Mouse (Mus musculus) right cerebral cortex, postnatal 14 days (tissue): ENCODE data around the gene Pde3a.
A peak's percentile ranks its signal among the peaks of the same experiment; 100 is the strongest.
"Not testable (repeated sequence)": the region's sequence is repeated elsewhere in the genome, so short reads cannot be mapped to it uniquely, and the experiment has no call there.

Experiments
- DNase-seq: peaks from one replicate; pipeline ENCODE4 v3.0.0; 2022

Gene Pde3a

GRCm38 (mm10) chr6:141267888-141268570, 19.0 kb downstream of the Pde3a start:
- no peak for DNase-seq

GRCm38 (mm10) chr6:141268871-141269270, 19.8 kb downstream of the Pde3a start:
- no peak for DNase-seq

- no peak for DNase-seq
Observed at GRCm38 (mm10) chr6:141271133-141271532, 22.1 kb downstream of the Pde3a start.

- DNase-seq = no peak
Observed at GRCm38 (mm10) chr6:141271579-141271978, 22.5 kb downstream of the Pde3a start.

- no peak for DNase-seq
Observed at GRCm38 (mm10) chr6:141273685-141274084, 24.6 kb downstream of the Pde3a start.

- no peak for DNase-seq
Observed at GRCm38 (mm10) chr6:141281685-141282084, 32.6 kb downstream of the Pde3a start.

- no peak for DNase-seq
Observed at GRCm38 (mm10) chr6:141282796-141283195, 33.7 kb downstream of the Pde3a start.

- no peak for DNase-seq
Observed at GRCm38 (mm10) chr6:141291195-141291594, 42.1 kb downstream of the Pde3a start.

- DNase-seq = no peak
Observed at GRCm38 (mm10) chr6:141292826-141293459, 43.9 kb downstream of the Pde3a start.

GRCm38 (mm10) chr6:141293460-141293853, 44.4 kb downstream of the Pde3a start:
- DNase-seq = no peak

GRCm38 (mm10) chr6:141295264-141295663, 46.2 kb downstream of the Pde3a start:
- no peak for DNase-seq

- DNase-seq = no peak
Observed at GRCm38 (mm10) chr6:141301750-141302748, 53.0 kb downstream of the Pde3a start.

- no peak for DNase-seq
Observed at GRCm38 (mm10) chr6:141302842-141303241, 53.8 kb downstream of the Pde3a start.

- no peak for DNase-seq
Observed at GRCm38 (mm10) chr6:141307326-141307725, 58.3 kb downstream of the Pde3a start.

- no peak for DNase-seq
Observed at GRCm38 (mm10) chr6:141308451-141308850, 59.4 kb downstream of the Pde3a start.

GRCm38 (mm10) chr6:141309872-141310271, 60.8 kb downstream of the Pde3a start:
- no peak for DNase-seq

GRCm38 (mm10) chr6:141310351-141310750, 61.3 kb downstream of the Pde3a start:
- no peak for DNase-seq

GRCm38 (mm10) chr6:141311615-141312014, 62.5 kb downstream of the Pde3a start:
- DNase-seq = peak; percentile 9

- no peak for DNase-seq
Observed at GRCm38 (mm10) chr6:141313112-141313511, 64.0 kb downstream of the Pde3a start.

GRCm38 (mm10) chr6:141318440-141318839, 69.4 kb downstream of the Pde3a start:
- no peak for DNase-seq

- DNase-seq = no peak
Observed at GRCm38 (mm10) chr6:141321253-141321652, 72.2 kb downstream of the Pde3a start.

GRCm38 (mm10) chr6:141322961-141323360, 73.9 kb downstream of the Pde3a start:
- no peak for DNase-seq

GRCm38 (mm10) chr6:141327134-141327533, 78.1 kb downstream of the Pde3a start:
- not testable (repeated sequence) for DNase-seq
